Mouse (Mus musculus) left cerebral cortex, adult 2 months (tissue): ENCODE measurements around the gene Itpkb. TPM values are rescaled to one million over a fixed set of nuclear protein-coding genes. Genes with fewer than 3 reads are reported as not detected.
"Not testable (repeated sequence)": the region's sequence is repeated elsewhere in the genome, so short reads cannot be mapped to it uniquely, and the experiment has no call there.

Source experiments
- DNase-seq, 2 experiments: peaks; one replicate each; pipeline ENCODE4 v3.0.0; 2021 to 2022; ENCODE audit warnings: low spot score in 2 of 2, mixed read lengths in 1 of 2; ENCODE audit errors: extremely low spot score in 1 of 2
- H3K27ac ChIP-seq: fragments of 200-600 bp; 2 replicates; pipeline ENCODE4 v1.8.1; 2022
- H3K4me3 ChIP-seq: fragments of 200-600 bp; 2 replicates; pipeline ENCODE4 v1.8.1; 2022
- CTCF ChIP-seq: fragments of 200-600 bp; IDR thresholded peaks from 2 replicates; pipeline ENCODE4 v1.8.1; 2022; ENCODE audit warnings: antibody characterized with exemption, mild to moderate bottlenecking, moderate library complexity
- intact Hi-C: fragments of 180-260 bp; cut with DNase I; formaldehyde crosslinking; loops from one replicate; pipeline ENCODE4 v1.15.1; 2025
- total RNA-seq, 2 experiments: library from RNA; stranded (reverse); gene quantifications; 2 replicates each; pipeline ENCODE4 v1.2.3; 2021

The Itpkb gene
- total RNA-seq, 2 experiments from 2014 or later, result 17.9 to 18.2 TPM

DNA sequence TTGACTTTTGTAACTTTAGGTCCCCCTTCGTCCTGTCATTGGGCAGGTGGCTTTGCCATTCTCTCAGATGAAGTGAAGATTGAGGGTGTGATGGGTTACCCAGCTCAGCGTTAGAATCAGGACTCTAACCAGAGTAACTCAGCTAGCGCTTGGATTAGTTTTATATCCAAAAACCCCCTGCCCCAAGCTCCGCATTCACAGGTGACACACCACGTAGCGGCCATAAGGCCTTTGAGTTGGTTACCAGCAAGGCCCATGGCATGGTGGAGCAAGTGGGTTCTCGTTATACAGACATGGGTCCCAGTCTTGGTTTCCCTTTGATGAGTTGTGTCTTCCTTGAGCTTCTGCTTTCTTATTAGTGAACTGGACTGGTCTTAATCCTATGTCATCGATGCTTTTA lies 53.6 kb downstream of the Itpkb start:
- no peak for DNase-seq
- no peak overlapping the region for H3K27ac ChIP-seq
- TF ChIP-seq CTCF, result no peak
- intact Hi-C loops, result no loop called here
- H3K4me3 ChIP-seq, result no peak overlapping the region

DNA sequence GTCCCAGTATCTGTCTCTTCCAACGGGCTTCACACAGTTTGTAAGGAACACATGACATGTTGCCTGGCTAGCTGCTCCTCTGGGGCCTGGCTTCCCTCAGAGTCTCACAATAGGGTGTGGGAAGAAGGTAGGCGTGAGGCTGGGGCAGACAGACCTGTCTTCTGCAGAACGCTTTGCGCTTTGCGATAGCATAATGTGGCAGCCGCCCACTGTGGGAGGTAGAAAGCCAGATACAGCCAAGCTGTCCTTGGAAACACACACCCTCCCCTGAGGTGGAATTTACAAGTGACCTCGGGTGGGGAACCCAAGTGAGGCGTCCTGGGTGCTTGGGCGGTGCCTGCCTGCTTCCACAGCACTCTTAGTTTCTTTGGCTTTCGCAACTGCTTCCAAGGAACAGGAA lies 54.2 kb downstream of the Itpkb start:
- peak in 1 of 2 experiments; percentile 45 for DNase-seq
- no peak overlapping the region for H3K4me3 ChIP-seq
- intact Hi-C loops, result no loop called here
- no peak for TF ChIP-seq CTCF
- H3K27ac ChIP-seq, result peak overlapping the region; percentile 12; the same call in 1 of the 2 replicates

DNA sequence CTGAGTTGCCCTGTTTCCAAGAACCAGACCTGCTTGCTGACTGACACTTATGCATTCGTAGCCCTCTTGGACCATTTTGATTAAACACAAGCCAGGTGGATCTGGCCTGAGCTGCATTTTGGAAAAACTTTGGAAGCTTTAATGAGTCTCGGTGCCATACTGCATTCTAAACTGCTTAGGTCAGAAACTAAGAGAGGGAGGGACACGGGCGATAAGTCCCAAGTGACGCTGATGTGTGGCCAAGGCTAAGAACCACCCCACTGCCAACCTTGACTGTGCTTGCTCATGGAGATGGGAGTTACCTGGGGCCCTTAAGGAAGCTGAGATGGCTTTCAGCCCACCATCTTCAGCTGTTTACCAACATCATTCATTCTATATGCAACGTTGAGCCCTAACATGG lies 55.0 kb downstream of the Itpkb start:
- DNase-seq, result no peak
- intact Hi-C loops, result no loop called here

DNA sequence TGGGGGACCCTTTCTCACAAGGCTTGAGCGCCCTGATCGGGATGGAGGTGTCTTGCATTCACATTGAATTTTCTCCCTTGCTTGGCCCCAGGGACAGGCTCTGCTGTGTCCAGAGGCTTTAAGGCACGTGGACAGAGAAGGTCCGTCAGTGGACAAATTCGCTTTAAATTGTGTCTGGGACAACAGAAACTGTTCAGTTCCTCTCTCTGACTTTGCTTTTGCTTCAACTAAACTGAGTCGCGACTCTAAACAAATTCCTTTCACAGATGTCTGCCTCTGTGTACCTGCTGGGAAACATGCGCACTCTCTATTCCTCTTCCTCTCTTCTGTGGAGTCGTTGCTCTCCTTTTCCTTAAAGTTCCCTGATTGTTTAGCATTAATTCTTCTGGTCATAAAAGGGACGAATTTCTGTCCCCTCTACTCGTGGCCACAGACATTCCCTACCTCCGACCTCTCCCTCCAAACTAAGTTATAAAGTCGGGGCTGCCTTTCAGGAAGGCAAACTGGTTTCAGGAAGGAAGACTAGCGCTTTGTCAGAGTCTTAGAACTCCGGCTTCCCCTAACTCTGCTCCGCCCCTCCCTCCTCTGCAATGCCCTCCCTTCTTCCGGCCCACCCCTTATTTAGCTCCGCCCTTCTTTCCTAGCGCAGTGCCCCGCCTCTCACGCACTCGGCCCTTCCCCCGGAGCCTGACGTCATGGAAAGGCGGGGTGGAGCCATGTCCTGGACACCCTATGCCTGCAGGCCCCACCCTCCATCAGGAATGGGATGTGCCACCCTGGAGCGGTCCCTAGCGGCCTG lies 56.9 kb downstream of the Itpkb start:
- TF ChIP-seq CTCF, result peak; percentile 70
- DNase-seq, result peak; percentile 98 to 99
- Histone ChIP-seq H3K27ac (peak overlapping the region; percentile 89), H3K4me3 (peak overlapping the region; percentile 45)
- intact Hi-C loops, result loop anchor here (1.0 to 2.0 kb wide), 3 partner anchors 22 to 119 kb away; partner anchors contain the start of gene Itpkb

More for the DNA sequence above, 55.0 kb downstream of the Itpkb start:
- H3K27ac ChIP-seq, result no peak overlapping the region
- TF ChIP-seq CTCF, result no peak
- no peak overlapping the region for H3K4me3 ChIP-seq

DNA sequence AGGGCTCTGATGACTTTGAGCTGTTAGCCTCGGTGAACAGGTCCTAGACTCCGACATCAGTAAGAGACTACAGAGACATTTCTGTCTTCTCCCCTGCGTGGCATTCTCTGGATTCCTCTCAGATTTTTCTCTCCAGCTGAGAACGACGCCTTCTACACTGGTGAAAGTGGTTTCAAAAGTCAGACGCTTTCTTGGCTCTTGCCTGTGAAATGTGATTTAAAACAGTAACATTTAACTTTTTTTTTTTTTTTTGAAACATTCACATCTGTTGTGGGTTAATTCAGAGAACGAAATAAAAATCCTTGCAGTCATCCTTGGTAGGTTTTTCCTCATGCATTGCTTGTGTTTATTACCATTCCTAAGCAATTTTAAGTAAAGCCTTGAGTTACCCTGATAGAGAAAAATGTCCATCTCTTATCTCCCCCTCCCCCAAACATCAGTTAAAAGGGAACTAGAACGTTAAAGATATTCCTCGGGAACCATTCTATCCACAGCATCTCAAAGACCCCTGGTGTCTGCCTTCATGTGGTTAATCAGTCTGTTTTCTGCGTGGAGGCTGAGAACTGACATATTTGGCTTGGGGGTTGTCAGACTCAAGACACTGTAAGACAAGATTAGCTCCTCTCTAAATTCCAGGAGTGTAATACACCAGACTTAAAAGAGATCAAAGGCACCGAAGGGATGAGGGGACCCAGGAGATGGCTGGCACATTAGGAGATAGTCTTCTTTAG lies 57.6 kb downstream of the Itpkb start:
- TF ChIP-seq CTCF, result no peak
- DNase-seq, result no peak
- peak overlapping the region; percentile 56 for H3K27ac ChIP-seq
- H3K4me3 ChIP-seq, result peak overlapping the region; percentile 45
- intact Hi-C loops, result loop anchor here (1.0 to 2.0 kb wide), 3 partner anchors 23 to 120 kb away; partner anchors contain the start of gene Itpkb

DNA sequence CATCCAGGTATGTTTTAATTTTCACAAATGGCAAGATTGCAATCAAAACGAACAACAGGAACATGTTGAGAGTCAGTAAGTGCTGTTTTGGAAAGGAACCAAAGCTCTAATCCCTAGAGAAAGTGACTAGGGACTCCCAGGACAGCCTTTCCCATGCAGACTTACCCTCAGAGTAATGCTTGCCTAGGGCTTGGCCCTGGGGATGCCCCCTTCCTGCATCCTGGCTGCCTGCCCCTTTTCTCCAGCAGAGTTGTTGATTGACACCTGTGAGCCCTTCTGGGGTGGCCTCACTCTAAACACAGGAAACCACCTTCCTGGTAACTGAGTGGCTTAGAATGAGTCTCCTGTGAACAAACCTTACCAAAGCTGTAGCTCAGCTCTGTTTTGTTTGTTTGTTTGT lies 58.2 kb downstream of the Itpkb start:
- TF ChIP-seq CTCF, result no peak
- Histone ChIP-seq H3K27ac (peak overlapping the region; percentile 56), H3K4me3 (no peak overlapping the region)
- intact Hi-C loops, result no loop called here
- DNase-seq, result no peak

DNA sequence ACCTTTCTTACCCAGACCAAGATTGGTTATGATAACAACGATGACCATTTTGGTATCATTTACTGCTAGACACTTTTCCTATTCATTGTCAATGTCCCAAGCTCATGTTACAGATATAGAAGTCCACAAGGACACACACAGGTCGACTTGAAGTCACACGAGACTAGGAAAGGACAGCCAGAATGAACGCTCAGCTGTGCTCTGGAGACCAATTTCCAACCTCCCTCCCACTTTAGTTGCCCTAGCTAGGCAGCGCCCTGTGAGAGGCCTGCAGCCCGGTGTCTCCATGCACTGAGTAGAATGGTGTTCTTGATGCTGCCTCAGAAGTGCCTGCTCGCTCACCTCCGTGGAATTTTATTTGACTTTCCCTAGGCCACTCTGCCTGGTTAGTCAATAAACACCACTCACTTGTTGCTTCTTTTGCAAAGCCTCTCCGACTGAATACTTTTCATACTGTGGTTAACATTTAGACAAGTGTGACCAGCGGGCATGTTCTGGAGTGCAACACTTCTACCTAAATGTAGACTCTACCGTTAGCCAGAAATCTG lies 59.0 kb downstream of the Itpkb start:
- intact Hi-C loops, result not testable (repeated sequence)

DNA sequence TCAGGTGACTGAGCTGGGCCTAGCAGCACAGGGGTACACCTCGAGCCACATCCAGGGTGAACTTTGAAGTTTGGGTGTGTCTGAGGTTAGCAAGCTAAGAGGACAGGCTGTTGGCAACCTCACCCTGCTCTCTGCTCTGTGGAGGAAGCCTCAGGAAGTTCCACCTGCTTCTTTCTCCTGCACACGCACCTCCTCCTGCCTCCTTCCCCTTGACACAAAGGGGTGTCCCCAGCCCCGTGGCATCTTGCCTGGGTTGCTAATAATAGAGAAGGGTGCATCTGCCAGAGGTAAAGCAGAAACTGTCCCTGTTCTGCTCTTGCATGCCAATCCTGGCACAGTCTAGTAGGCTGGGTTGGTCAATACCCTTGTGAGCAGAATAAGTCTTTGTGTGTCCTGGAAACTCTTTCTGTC lies 60.0 kb downstream of the Itpkb start:
- H3K4me3 ChIP-seq, result no peak overlapping the region
- intact Hi-C loops, result no loop called here
- no peak for TF ChIP-seq CTCF
- DNase-seq, result no peak
- H3K27ac ChIP-seq, result 0 out of 2 replicates have a peak overlapping the region, but pooled peaks have one; percentile 18

More for the DNA sequence above, 59.0 kb downstream of the Itpkb start:
- DNase-seq, H3K4me3 ChIP-seq, H3K27ac ChIP-seq: not testable (repeated sequence)

DNA sequence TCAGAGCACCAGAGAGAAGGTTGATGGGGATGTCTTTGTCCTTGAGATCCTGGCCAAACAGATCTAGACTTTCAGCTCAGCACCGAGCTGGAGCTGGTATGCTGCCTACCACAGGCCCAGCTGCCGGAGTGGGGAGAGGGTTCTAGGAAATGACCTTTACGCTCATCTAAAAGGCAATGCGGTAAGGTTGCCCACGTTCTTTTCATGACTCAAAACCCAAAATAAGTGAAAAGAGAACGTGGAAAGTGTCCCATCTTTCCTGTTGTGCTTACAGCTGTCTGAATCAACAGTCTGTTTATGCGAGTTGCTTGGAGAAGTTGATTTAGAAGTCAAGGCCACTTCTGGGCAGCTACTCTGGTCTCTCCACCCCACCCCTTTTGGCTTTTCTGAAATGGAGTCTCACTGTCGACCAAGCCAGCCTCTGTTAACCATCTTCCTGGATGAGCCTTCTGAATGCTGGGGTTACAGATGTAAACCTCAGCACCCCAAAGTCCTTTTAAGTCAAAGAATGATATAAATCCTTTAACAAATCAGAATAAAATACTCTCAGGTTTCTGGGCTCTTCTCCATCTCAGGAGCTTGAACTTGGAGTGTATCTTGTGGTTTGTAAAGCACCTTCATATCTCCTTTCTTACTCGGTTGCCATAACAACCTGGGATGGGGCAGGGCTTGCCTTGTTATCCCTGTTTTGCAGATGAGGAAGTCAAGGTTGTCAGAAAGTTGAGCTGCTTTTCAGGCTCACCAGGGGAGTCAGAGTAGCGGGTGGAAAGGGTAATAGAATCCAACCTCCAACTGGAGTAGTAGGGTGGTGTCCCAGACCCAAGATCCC lies 60.7 kb downstream of the Itpkb start:
- intact Hi-C loops, result no loop called here
- Histone ChIP-seq H3K27ac (0 out of 2 replicates have a peak overlapping the region, but pooled peaks have one; percentile 18), H3K4me3 (no peak overlapping the region)
- TF ChIP-seq CTCF, result no peak
- DNase-seq, result no peak

DNA sequence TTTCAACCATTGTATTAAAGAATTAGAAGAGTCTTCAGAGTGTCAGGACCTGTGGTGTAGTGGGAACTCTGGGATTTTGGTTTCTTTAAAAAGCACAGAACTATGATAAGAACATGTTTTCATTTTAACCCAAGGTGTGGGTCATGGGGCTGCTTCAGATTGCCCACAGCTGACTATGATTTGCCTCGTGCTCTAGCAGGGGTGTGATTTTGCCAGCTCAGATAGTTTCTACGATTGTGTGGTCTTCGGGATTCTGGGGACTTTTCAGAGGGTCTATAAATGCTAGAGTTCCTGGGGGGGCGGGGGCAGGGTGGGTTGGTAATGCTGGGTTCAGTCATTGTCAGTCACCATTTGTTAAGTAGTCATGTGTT lies 61.3 kb downstream of the Itpkb start:
- intact Hi-C loops, result no loop called here
- no peak for DNase-seq
- TF ChIP-seq CTCF, result no peak
- Histone ChIP-seq H3K4me3 (no peak overlapping the region), H3K27ac (no peak overlapping the region)

DNA sequence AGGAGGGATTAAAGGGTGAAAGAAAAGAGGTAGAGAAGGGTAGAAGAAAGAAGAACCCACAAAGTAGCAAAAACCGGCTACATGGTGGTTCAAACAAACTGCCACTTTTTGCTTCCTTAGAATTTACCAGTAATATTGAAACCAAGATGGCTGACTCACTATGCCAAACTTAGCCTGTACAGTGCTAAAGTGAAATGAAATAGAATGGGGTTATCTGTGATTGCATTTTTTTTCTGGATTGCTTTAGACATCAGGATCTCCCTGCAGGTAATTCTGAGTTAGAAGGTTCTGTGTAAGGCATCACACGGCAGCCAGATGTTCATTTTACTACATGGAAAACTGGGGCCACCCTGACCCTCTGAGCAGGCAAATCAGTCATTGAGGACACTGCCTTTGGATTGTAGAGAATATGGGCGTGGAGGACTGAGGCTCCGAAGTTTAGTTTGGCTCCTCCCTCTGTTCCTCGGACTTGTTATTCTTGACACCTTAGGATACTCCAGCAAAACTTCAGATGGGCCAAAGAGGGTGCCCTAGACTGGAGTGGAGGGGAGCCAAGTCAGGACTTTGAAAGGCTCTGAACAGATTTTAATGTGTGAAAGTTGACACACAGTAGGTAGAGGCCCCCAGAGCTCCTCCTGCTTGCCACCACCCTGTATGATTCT lies 62.0 kb downstream of the Itpkb start:
- no peak for DNase-seq
- intact Hi-C loops, result no loop called here
- no peak overlapping the region for H3K4me3 ChIP-seq
- TF ChIP-seq CTCF, result no peak
- H3K27ac ChIP-seq, result no peak overlapping the region
